Mouse (Mus musculus) small intestine, adult 2 months (tissue): ENCODE measurements around the gene Abcb6. TPM values are rescaled to one million over a fixed set of nuclear protein-coding genes. Genes with fewer than 3 reads are reported as not detected.
A peak's percentile ranks its signal among the peaks of the same experiment; 100 is the strongest.

Experiments used
- H3K27ac ChIP-seq: fragments of 200-500 bp; 2 replicates; pipeline ENCODE4 v1.5.1; 2012; ENCODE audit warnings: low read depth, low read length, control low read depth, inconsistent platforms; ENCODE audit not compliant: insufficient read depth
- H3K27me3 ChIP-seq: fragments of 200-500 bp; 2 replicates; pipeline ENCODE4 v1.6.1; 2012; ENCODE audit warnings: mild to moderate bottlenecking, moderate library complexity, low read length, inconsistent platforms; ENCODE audit not compliant: control insufficient read depth, insufficient read depth
- H3K36me3 ChIP-seq: fragments of 200-500 bp; 2 replicates; pipeline ENCODE4 v1.6.1; 2012; ENCODE audit warnings: mild to moderate bottlenecking, low read length, control low read depth, inconsistent platforms; ENCODE audit not compliant: control insufficient read depth, insufficient read depth
- H3K4me1 ChIP-seq: fragments of 200-500 bp; 2 replicates; pipeline ENCODE4 v1.6.1; 2012; ENCODE audit warnings: low read length, inconsistent platforms, mixed read lengths; ENCODE audit not compliant: control insufficient read depth, insufficient read depth, insufficient read length
- H3K4me3 ChIP-seq: fragments of 200-500 bp; 2 replicates; pipeline ENCODE4 v1.5.1; 2012; ENCODE audit warnings: low read depth, mild to moderate bottlenecking, control low read depth, inconsistent platforms, low read length, moderate library complexity
- CTCF ChIP-seq: fragments of 200-500 bp; IDR thresholded peaks from 2 replicates; pipeline ENCODE4 v1.5.1; 2012; ENCODE audit warnings: low read depth, mild to moderate bottlenecking, control low read depth, inconsistent platforms, low read length, moderate library complexity, mixed read lengths; ENCODE audit not compliant: insufficient replicate concordance, insufficient read length; ENCODE audit errors: extremely low read depth
- POLR2A ChIP-seq: fragments of 200-500 bp; IDR thresholded peaks from 2 replicates; pipeline ENCODE4 v1.6.1; 2012; ENCODE audit warnings: low read depth, mild to moderate bottlenecking, control low read depth, inconsistent platforms, low read length, moderate library complexity
- WGBS: fragments of 180-500 bp; shearing (Covaris S2); methylation state at CpG from one replicate; pipeline ENCODE4 v1.1.7; 2018; 5-methylcytosine and 5-hydroxymethylcytosine counted together
- polyA plus RNA-seq: library from polyadenylated mRNA; depleted of rRNA; stranded (reverse); fragments of >200 nt; gene quantifications from 2 replicates; pipeline ENCODE4 v1.2.3, GENCODE M21; 2012

Gene Abcb6
- polyA plus RNA-seq, 1 experiment: 22.1 TPM

GRCm38 (mm10) chr1:75219531-75219930, 39.3 kb upstream of the Abcb6 start, which contains the start of gene Tuba4a:
TSS of gene Tuba4a (minus strand) at chr1:75219865.
- no peaks in the 10 kb centered on the region for H3K27me3 ChIP-seq
- no peak for TF ChIP-seq POLR2A
- TF ChIP-seq CTCF: no peak
- H3K4me3 ChIP-seq: peak within 1 kb of the TSS; percentile 85
- WGBS: 3% methylated on average over 34 of the region's 34 CpGs
- H3K4me1 ChIP-seq: peaks cover 20% of the 10 kb centered on the region
- peak within 1 kb of the TSS; percentile 69 for H3K27ac ChIP-seq
- H3K36me3 ChIP-seq: peaks cover 21% of the 10 kb centered on the region

DNA sequence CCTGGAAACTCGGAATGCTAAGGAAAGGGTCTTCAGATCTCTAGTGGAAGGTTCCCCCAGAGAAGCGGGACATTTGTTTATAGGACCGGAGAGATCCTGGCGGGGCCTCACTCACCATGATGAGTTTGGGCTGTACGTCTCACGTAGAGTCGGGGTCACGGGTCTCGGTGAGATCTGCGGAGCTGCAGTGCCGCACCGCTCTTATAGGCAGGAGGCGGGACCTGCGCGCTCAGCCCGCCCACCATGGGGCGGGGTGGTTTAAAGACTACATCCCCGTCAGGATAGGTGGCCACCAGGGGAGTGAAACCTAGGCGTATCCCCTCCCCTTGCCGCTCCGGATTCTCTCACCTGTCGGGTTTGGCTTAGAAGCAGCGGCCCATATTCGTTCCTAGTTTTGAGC, 38.9 kb upstream of the Abcb6 start:
- peak; percentile 100 for TF ChIP-seq POLR2A
- peak; percentile 42; the same call in 1 of the 2 replicates for TF ChIP-seq CTCF
- Histone ChIP-seq H3K27me3 (no peaks in the 10 kb centered on the region), H3K27ac (peak overlapping the region; percentile 69), H3K4me1 (peaks cover 20% of the 10 kb centered on the region), H3K36me3 (peaks cover 24% of the 10 kb centered on the region), H3K4me3 (peak overlapping the region; percentile 85)
- WGBS: under 1% methylated on average over 24 of the region's 24 CpGs

DNA sequence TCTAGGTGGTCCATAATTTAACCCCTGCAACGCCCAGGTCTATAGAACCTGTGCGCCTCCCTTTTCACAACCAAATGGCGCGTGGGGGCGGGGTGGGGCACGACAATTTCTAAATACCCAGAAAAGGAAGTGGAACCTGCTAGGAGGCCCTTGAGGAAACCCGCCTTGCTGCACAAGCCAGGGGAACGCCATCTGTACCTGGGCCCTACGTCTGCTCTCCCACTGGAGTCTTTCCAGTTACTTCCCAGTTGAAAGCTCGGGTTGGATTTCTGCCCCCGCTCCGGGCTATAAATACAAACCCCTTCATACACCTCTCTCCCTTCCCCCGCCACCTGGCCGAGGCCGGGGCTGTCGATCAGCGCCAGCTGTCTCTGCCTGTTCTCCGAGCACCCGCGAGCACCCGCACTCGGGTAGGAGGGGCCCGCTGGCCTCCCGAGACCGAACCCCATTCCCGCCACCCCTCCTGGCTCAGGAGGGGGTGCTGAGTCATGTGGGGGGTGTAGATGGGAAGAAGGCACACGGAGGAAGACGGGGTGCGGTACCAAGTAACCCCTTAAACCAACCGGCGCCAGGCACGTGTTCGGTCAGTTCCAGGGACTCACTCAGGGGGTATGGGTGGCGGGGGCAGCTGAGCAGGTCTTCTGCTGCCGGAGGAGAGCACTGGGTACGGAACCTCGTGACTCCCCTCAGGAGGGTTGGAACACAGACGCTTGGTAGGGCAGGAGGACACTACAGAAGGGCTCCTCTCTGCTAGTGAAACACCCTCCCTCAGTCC, 38.2 kb upstream of the Abcb6 start:
- Histone ChIP-seq H3K27ac (peak overlapping the region; percentile 69), H3K27me3 (no peaks in the 10 kb centered on the region), H3K36me3 (peaks cover 31% of the 10 kb centered on the region), H3K4me1 (peaks cover 26% of the 10 kb centered on the region), H3K4me3 (peak overlapping the region; percentile 85)
- TF ChIP-seq POLR2A: 0 out of 2 replicates have a peak, but pooled peaks have one; percentile 19
- TF ChIP-seq CTCF: no peak
- WGBS: 2% methylated on average over 38 of the region's 38 CpGs

DNA sequence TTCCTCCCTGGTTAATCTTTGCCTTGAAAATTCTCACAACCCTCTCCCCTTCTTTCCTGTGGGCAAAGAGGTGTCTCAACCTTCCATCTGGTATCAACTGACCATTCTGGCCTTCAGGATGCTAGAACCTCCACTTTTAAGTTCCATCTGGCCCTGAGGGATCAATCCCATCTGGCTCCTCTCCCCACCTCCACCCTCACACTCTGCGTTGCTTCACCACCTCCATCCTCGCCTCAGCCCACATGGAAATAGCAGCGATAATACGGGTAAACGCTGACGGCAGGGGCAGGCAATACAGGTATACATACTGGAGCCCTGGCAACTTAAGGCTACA, 37.7 kb upstream of the Abcb6 start:
- Histone ChIP-seq H3K27me3 (no peaks in the 10 kb centered on the region), H3K36me3 (peaks cover 32% of the 10 kb centered on the region), H3K4me1 (peaks cover 29% of the 10 kb centered on the region), H3K27ac (peak overlapping the region; percentile 69), H3K4me3 (peak overlapping the region; percentile 85)
- WGBS: 2% methylated on average over 6 of the region's 6 CpGs
- TF ChIP-seq POLR2A (no peak), CTCF (no peak)

DNA sequence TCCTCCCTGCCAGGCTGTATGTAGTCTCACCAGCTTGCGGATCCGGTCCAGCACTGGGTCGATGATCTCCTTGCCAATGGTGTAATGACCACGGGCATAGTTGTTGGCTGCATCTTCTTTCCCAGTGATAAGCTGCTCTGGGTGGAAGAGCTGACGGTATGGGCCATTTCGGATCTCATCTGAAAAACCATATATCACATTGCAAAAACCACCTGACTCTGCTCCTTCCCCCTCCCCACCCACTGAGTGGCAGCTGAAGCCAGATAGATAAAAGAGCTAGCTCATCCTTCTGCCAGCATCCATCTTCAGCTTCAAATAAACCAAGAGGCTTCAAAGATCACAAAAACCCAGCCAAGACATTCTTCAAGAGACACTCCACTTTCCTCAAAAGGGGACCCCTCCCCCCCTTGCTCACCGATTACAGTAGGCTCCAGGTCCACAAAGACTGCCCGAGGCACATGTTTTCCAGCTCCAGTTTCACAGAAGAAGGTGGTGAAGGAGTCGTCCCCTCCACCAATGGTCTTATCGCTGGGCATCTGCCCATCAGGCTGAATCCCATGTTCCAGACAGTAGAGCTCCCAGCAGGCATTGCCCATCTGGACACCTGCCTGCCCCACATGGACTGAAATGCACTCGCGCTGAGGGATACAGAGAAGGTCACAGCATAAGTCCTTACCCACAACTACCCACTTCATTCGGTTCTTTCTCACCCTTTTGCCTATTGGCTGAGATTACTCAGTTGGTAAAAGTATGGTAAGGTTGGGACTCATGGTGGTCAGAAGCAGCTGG, 36.8 kb upstream of the Abcb6 start:
- peaks cover 36% of the 10 kb centered on the region for H3K4me1 ChIP-seq
- H3K27ac ChIP-seq: no peak overlapping the region
- peak overlapping the region; percentile 12 for H3K4me3 ChIP-seq
- peaks cover 39% of the 10 kb centered on the region for H3K36me3 ChIP-seq
- TF ChIP-seq POLR2A: no peak
- TF ChIP-seq CTCF: no peak
- 65% methylated on average over 13 of the region's 13 CpGs for WGBS
- H3K27me3 ChIP-seq: no peaks in the 10 kb centered on the region

- Histone ChIP-seq H3K27me3 (no peaks in the 10 kb centered on the region), H3K4me3 (no peak overlapping the region), H3K36me3 (peaks cover 42% of the 10 kb centered on the region), H3K27ac (peak overlapping the region; percentile 93; the same call in 1 of the 2 replicates), H3K4me1 (peaks cover 40% of the 10 kb centered on the region)
- 85% methylated on average over 9 of the region's 9 CpGs for WGBS
- TF ChIP-seq CTCF: no peak
- no peak for TF ChIP-seq POLR2A
Measured at GRCm38 (mm10) chr1:75215785-75216184, 35.6 kb upstream of the Abcb6 start.

DNA sequence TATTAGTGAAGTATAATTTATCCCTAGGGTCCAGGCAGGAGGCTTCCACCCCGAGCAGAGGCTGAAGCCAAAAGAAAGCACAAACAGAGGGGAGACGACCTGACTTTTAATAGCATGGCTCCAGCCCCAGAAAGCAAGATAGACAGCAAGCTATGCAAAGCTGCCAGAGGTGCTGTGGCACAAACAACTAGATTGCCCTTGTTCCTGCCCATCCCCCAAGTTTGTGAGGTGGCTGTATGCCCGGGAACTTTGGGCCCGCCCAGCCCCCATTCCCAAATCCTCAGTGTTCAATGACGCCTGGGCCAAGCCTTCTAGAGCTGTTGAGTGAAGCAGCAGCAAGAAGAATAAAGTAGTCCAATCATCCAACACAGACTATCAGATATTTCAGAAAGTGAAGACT, 34.7 kb upstream of the Abcb6 start:
- TF ChIP-seq CTCF: no peak
- no peak for TF ChIP-seq POLR2A
- peaks cover 42% of the 10 kb centered on the region for H3K36me3 ChIP-seq
- H3K4me1 ChIP-seq: peaks cover 43% of the 10 kb centered on the region
- peak overlapping the region; percentile 93 for H3K27ac ChIP-seq
- peak overlapping the region; percentile 9 for H3K4me3 ChIP-seq
- H3K27me3 ChIP-seq: no peaks in the 10 kb centered on the region
- WGBS: 26% methylated on average over 5 of the region's 5 CpGs
